Mouse (Mus musculus): ENCODE measurements around the gene Paqr7.
"Not testable (repeated sequence)": the region's sequence is repeated elsewhere in the genome, so short reads cannot be mapped to it uniquely, and the experiment has no call there.

Paqr7 gene

GRCm38 (mm10) chr4:134498983-134499382 is 2.5 kb downstream of the Paqr7 start:
- DNase-seq (ENCODE audit: low read depth, low spot score) = not testable (repeated sequence)

- no peak for DNase-seq (ENCODE audit: low read depth, low spot score)
These were observed 4.6 kb downstream of the Paqr7 start for GRCm38 (mm10) chr4:134501095-134501494.

GRCm38 (mm10) chr4:134503686-134504357 is 7.3 kb downstream of the Paqr7 start:
- DNase-seq (ENCODE audit: low read depth, low spot score) = no peak

GRCm38 (mm10) chr4:134505303-134505789 is 8.8 kb downstream of the Paqr7 start:
- no peak for DNase-seq (ENCODE audit: low read depth, low spot score)

- DNase-seq (ENCODE audit: low read depth, low spot score) = no peak
These were observed 9.6 kb downstream of the Paqr7 start for GRCm38 (mm10) chr4:134505966-134506594.

GRCm38 (mm10) chr4:134506713-134507112 is 10.2 kb downstream of the Paqr7 start:
- no peak for DNase-seq (ENCODE audit: low read depth, low spot score)

GRCm38 (mm10) chr4:134510396-134510795 is 13.9 kb downstream of the Paqr7 start:
- DNase-seq (ENCODE audit: low read depth, low spot score) = no peak

- DNase-seq (ENCODE audit: low read depth, low spot score) = peak; percentile 88
These were observed 14.4 kb downstream of the Paqr7 start, which contains the start of gene Aunip for GRCm38 (mm10) chr4:134510845-134511411. TSS of gene Aunip (plus strand) at chr4:134510999.

GRCm38 (mm10) chr4:134511730-134512129 is 15.2 kb downstream of the Paqr7 start:
- no peak for DNase-seq (ENCODE audit: low read depth, low spot score)

GRCm38 (mm10) chr4:134512798-134513197 is 16.3 kb downstream of the Paqr7 start:
- DNase-seq (ENCODE audit: low read depth, low spot score) = peak; percentile 22

GRCm38 (mm10) chr4:134514309-134514930 is 17.9 kb downstream of the Paqr7 start:
- no peak for DNase-seq (ENCODE audit: low read depth, low spot score)

- no peak for DNase-seq (ENCODE audit: low read depth, low spot score)
These were observed 19.1 kb downstream of the Paqr7 start for GRCm38 (mm10) chr4:134515614-134516013.

GRCm38 (mm10) chr4:134516981-134517380 is 20.5 kb downstream of the Paqr7 start:
- DNase-seq (ENCODE audit: low read depth, low spot score) = peak; percentile 20

GRCm38 (mm10) chr4:134517719-134518118 is 21.2 kb downstream of the Paqr7 start:
- DNase-seq (ENCODE audit: low read depth, low spot score) = no peak

- DNase-seq (ENCODE audit: low read depth, low spot score) = no peak
These were observed 22.0 kb downstream of the Paqr7 start for GRCm38 (mm10) chr4:134518541-134518940.

GRCm38 (mm10) chr4:134519281-134519680 is 22.8 kb downstream of the Paqr7 start:
- no peak for DNase-seq (ENCODE audit: low read depth, low spot score)

- no peak for DNase-seq (ENCODE audit: low read depth, low spot score)
These were observed 26.9 kb downstream of the Paqr7 start for GRCm38 (mm10) chr4:134523447-134523846.

- no peak for DNase-seq (ENCODE audit: low read depth, low spot score)
These were observed 29.3 kb downstream of the Paqr7 start for GRCm38 (mm10) chr4:134525806-134526205.

- DNase-seq (ENCODE audit: low read depth, low spot score) = no peak
These were observed 29.7 kb downstream of the Paqr7 start for GRCm38 (mm10) chr4:134526220-134526619.

GRCm38 (mm10) chr4:134532928-134533327 is 36.4 kb downstream of the Paqr7 start:
- DNase-seq (ENCODE audit: low read depth, low spot score) = no peak

GRCm38 (mm10) chr4:134533421-134533820 is 36.9 kb downstream of the Paqr7 start:
- no peak for DNase-seq (ENCODE audit: low read depth, low spot score)

Data from 3T3-L1 (cell line).